Mouse (Mus musculus): ENCODE measurements around the gene Tmem35b.

- TF ChIP-seq CTCF (IDR thresholded peaks at IDR 0.05; ENCODE audit: borderline replicate concordance, insufficient read depth, low read depth, low read length) (no peak), POLR2A (IDR thresholded peaks at IDR 0.05; ENCODE audit: borderline replicate concordance, insufficient read depth, low read length) (no peak)
Measured at GRCm38 (mm10) chr4:127155757-127156156, 32.3 kb downstream of the Tmem35b start.

All from cerebellum, adult 2 months (tissue).